Mouse (Mus musculus) neural tube, embryonic 15.5 days (tissue): ENCODE data around the gene Dync1i2. TPM values are rescaled to one million over a fixed set of nuclear protein-coding genes. Genes with fewer than 3 reads are reported as not detected.

Source experiments
- ATAC-seq: fragments of 200-750 bp; cut with Nextera tagmentation; 2 replicates; pipeline ENCODE4 v1.8.0; 2017; ENCODE audit warnings: mild to moderate bottlenecking, moderate TSS enrichment, moderate library complexity; ENCODE audit not compliant: low FRiP score
- H3K27ac ChIP-seq: fragments of 300-500 bp; sonication (generic); replicated peaks from 2 replicates; pipeline ENCODE4 v1.5.1; 2015; ENCODE audit warnings: mild to moderate bottlenecking, inconsistent platforms
- H3K27me3 ChIP-seq: fragments of 300-500 bp; sonication (generic); replicated peaks from 2 replicates; pipeline ENCODE4 v1.6.1; 2015; ENCODE audit warnings: inconsistent platforms
- H3K36me3 ChIP-seq: fragments of 300-500 bp; sonication (generic); 2 replicates; pipeline ENCODE4 v1.6.1; 2015; ENCODE audit warnings: inconsistent platforms
- H3K4me1 ChIP-seq: fragments of 300-500 bp; sonication (generic); 2 replicates; pipeline ENCODE4 v1.6.1; 2015; ENCODE audit warnings: inconsistent platforms
- H3K4me2 ChIP-seq: fragments of 300-500 bp; sonication (generic); 2 replicates; pipeline ENCODE4 v1.6.1; 2015; ENCODE audit warnings: inconsistent platforms, mild to moderate bottlenecking, moderate library complexity
- H3K4me3 ChIP-seq: fragments of 300-500 bp; sonication (generic); replicated peaks from 2 replicates; pipeline ENCODE4 v1.5.1; 2015; ENCODE audit warnings: mild to moderate bottlenecking, inconsistent platforms
- H3K9ac ChIP-seq: fragments of 300-500 bp; sonication (generic); replicated peaks from 2 replicates; pipeline ENCODE4 v1.6.1; 2015; ENCODE audit warnings: mild to moderate bottlenecking, inconsistent platforms
- H3K9me3 ChIP-seq: fragments of 300-500 bp; sonication (generic); replicated peaks from 2 replicates; pipeline ENCODE4 v1.6.1; 2016; ENCODE audit warnings: inconsistent platforms
- WGBS: fragments of 180-500 bp; shearing (Covaris S2); methylation state at CpG from one replicate; pipeline ENCODE4 v1.1.7; 2015; ENCODE audit warnings: mixed read lengths; 5-methylcytosine and 5-hydroxymethylcytosine counted together
- polyA plus RNA-seq: library from polyadenylated mRNA; unstranded; fragments of >200 nt; fragmentation: Nextera tagmentation; extraction: Ambion mirVana; gene quantifications from 2 replicates; pipeline ENCODE4 v1.2.1, GENCODE M21; 2015

Gene Dync1i2
- polyA plus RNA-seq, 1 experiment from 2014 or later = 163 TPM

GRCm38 (mm10) chr2:71244807-71245206 lies 33.3 kb downstream of the Dync1i2 start:
- 34% methylated on average over 7 of the region's 7 CpGs for WGBS
- Histone ChIP-seq H3K27me3 (no peaks in the 10 kb centered on the region), H3K9ac (no peak overlapping the region), H3K36me3 (peaks cover 19% of the 10 kb centered on the region), H3K4me1 (peaks cover 22% of the 10 kb centered on the region), H3K4me2 (no peak overlapping the region), H3K9me3 (no peaks in the 10 kb centered on the region), H3K27ac (peak overlapping the region; percentile 75), H3K4me3 (no peak overlapping the region)
- ATAC-seq = no peak

DNA sequence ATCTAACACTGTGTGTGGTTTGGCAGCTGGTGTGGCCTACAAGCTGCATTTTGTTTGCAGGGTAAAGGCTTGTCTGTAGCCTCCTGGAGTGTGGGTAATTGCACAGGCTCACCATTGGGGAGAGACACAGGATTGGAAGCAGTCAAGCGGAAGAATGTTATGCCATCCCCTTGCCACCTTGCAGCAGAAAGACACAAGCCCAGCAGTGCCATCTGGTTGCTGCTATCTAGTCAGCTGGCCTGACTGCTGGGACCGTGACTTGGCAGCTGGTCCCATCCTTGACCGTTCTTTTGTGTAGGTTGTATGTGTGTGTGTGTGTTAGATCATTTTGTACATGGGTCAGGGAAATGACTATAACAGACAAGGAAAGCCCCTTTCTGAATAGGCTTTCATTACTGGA lies 33.9 kb downstream of the Dync1i2 start:
- no peaks in the 10 kb centered on the region for H3K9me3 ChIP-seq
- ATAC-seq = peak; percentile 83

GRCm38 (mm10) chr2:71246096-71246495 lies 34.6 kb downstream of the Dync1i2 start:
- Histone ChIP-seq H3K4me3 (no peak overlapping the region), H3K27me3 (no peaks in the 10 kb centered on the region), H3K4me2 (no peak overlapping the region), H3K4me1 (peaks cover 22% of the 10 kb centered on the region), H3K9me3 (no peaks in the 10 kb centered on the region), H3K36me3 (peaks cover 32% of the 10 kb centered on the region), H3K27ac (no peak overlapping the region), H3K9ac (no peak overlapping the region)
- 62% methylated on average over 5 of the region's 5 CpGs for WGBS
- no peak for ATAC-seq

More for the DNA sequence above, 33.9 kb downstream of the Dync1i2 start:
- 28% methylated on average over 3 of the region's 3 CpGs for WGBS
- Histone ChIP-seq H3K36me3 (peaks cover 25% of the 10 kb centered on the region), H3K4me1 (peaks cover 22% of the 10 kb centered on the region), H3K4me3 (no peak overlapping the region), H3K27me3 (no peaks in the 10 kb centered on the region), H3K9ac (no peak overlapping the region), H3K27ac (peak overlapping the region; percentile 75), H3K4me2 (no peak overlapping the region)

GRCm38 (mm10) chr2:71248071-71248470 lies 36.6 kb downstream of the Dync1i2 start:
- H3K4me1 ChIP-seq = peaks cover 21% of the 10 kb centered on the region
- H3K9me3 ChIP-seq = no peaks in the 10 kb centered on the region
- ATAC-seq = no peak
- H3K27me3 ChIP-seq = no peaks in the 10 kb centered on the region
- no peak overlapping the region for H3K27ac ChIP-seq
- no peak overlapping the region for H3K4me3 ChIP-seq
- WGBS = 89% methylated on average over 3 of the region's 3 CpGs
- H3K9ac ChIP-seq = no peak overlapping the region
- H3K36me3 ChIP-seq = peaks cover 43% of the 10 kb centered on the region
- H3K4me2 ChIP-seq = no peak overlapping the region

- Histone ChIP-seq H3K36me3 (peaks cover 58% of the 10 kb centered on the region), H3K27me3 (no peaks in the 10 kb centered on the region), H3K9me3 (no peaks in the 10 kb centered on the region), H3K4me1 (peaks cover 5% of the 10 kb centered on the region; the same call in 1 of the 2 replicates), H3K27ac (no peak overlapping the region), H3K4me2 (no peak overlapping the region), H3K9ac (no peak overlapping the region), H3K4me3 (no peak overlapping the region)
- ATAC-seq = no peak
- WGBS = 83% methylated on average over 5 of the region's 5 CpGs
Observed at GRCm38 (mm10) chr2:71250841-71251240, 39.3 kb downstream of the Dync1i2 start.

DNA sequence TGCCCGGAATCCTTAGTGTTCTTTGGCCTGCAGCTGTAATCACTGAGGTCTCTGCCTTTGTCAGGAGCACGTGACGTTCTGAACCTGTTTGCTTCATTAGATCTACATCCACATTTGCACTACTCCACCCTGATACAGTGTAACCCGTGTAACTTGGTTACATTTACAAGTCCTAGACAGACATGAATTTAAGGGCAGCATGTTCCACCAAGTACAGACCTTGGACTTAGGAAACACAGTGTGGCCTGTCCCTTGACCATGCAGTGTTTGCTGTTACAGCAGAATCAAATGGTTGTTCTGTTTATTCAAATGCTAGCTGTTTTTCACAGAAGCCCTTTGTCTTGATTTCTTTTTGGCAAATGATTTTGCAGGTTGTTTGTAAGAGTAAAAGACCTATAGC lies 43.3 kb downstream of the Dync1i2 start:
- no peaks in the 10 kb centered on the region for H3K4me1 ChIP-seq
- H3K9me3 ChIP-seq = no peaks in the 10 kb centered on the region
- no peak overlapping the region for H3K4me2 ChIP-seq
- H3K36me3 ChIP-seq = peaks cover 73% of the 10 kb centered on the region
- WGBS = 87% methylated on average over 4 of the region's 4 CpGs
- no peak overlapping the region for H3K27ac ChIP-seq
- ATAC-seq = no peak
- no peak overlapping the region for H3K4me3 ChIP-seq
- no peak overlapping the region for H3K9ac ChIP-seq
- H3K27me3 ChIP-seq = no peaks in the 10 kb centered on the region

DNA sequence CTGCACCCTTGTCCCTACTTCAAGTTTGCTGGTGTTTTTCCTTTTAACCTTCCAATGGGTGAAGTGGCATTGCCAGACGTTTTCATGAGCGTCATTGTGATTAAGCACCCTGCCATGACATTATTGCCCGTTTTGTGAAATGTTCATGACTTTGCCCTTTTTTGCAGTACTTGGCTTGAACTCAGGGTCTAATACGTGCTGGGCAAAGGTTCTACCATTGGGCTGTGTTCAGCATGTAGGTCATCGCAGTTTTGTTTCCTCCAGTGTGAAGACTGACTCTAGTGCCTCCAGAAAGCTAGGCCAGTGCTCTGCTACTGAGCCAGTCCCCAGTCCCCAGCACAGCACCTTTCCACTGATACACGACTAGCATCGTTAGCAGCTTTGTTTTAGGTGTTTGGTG lies 45.1 kb downstream of the Dync1i2 start:
- Histone ChIP-seq H3K36me3 (peaks cover 71% of the 10 kb centered on the region), H3K27me3 (no peaks in the 10 kb centered on the region), H3K9me3 (no peaks in the 10 kb centered on the region), H3K4me3 (no peak overlapping the region), H3K4me2 (no peak overlapping the region), H3K4me1 (no peaks in the 10 kb centered on the region), H3K27ac (no peak overlapping the region), H3K9ac (no peak overlapping the region)
- 84% methylated on average over 7 of the region's 7 CpGs for WGBS
- no peak for ATAC-seq

DNA sequence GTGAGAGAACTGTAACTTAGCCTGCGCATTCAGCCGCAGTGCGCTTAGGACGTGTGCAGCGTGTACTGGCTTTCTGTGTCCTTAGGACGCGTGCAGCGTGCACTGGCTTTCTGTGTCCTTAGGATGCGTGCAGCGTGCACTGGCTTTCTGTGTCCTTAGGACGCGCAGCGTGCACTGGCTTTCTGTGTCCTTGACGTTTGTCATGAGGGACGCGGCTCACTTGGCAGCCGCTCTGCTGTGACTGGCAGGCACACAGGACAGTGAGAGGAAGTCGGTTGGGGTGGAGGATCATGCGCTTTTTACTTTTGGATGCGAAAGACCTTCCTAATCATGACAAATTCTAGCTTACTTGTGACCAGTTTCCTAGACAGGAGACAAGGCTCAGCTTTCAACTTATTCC lies 53.1 kb downstream of the Dync1i2 start:
- Histone ChIP-seq H3K4me2 (no peak overlapping the region), H3K9me3 (no peaks in the 10 kb centered on the region), H3K4me1 (no peaks in the 10 kb centered on the region), H3K4me3 (no peak overlapping the region), H3K27ac (no peak overlapping the region), H3K27me3 (no peaks in the 10 kb centered on the region), H3K36me3 (peaks cover 58% of the 10 kb centered on the region), H3K9ac (no peak overlapping the region)
- 92% methylated on average over 20 of the region's 20 CpGs for WGBS
- ATAC-seq = no peak

- Histone ChIP-seq H3K9ac (no peak overlapping the region), H3K4me3 (no peak overlapping the region), H3K9me3 (no peaks in the 10 kb centered on the region), H3K4me1 (no peaks in the 10 kb centered on the region), H3K36me3 (peaks cover 36% of the 10 kb centered on the region), H3K27ac (no peak overlapping the region), H3K27me3 (no peaks in the 10 kb centered on the region), H3K4me2 (no peak overlapping the region)
- no peak for ATAC-seq
- 95% methylated on average over 8 of the region's 8 CpGs for WGBS
Observed at GRCm38 (mm10) chr2:71268691-71269090, 57.2 kb downstream of the Dync1i2 start.

DNA sequence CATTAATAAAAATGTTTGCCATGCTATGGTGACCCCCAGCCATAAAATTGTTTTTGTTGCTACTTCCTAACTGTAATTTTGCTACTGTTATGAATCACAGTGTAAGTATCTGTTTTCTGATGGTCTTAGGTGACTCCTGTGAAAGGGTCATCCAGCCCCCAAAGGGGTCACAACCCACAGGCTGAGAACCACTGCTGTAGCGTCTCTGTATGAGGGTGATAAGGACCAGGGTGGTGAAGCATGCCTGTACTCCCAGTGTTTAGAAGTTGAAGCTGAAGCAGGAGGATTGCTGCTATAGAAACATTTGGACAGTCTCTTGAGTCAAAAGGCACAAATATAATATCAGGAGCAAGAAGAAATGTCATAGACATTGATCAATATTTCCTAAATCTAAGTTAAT lies 57.8 kb downstream of the Dync1i2 start:
- no peaks in the 10 kb centered on the region for H3K9me3 ChIP-seq
- H3K27me3 ChIP-seq = no peaks in the 10 kb centered on the region
- no peak overlapping the region for H3K9ac ChIP-seq
- 59% methylated on average over 1 of the region's 1 CpGs for WGBS
- no peak for ATAC-seq
- H3K4me3 ChIP-seq = no peak overlapping the region
- no peak overlapping the region for H3K4me2 ChIP-seq
- no peak overlapping the region for H3K27ac ChIP-seq
- no peaks in the 10 kb centered on the region for H3K4me1 ChIP-seq
- peaks cover 38% of the 10 kb centered on the region for H3K36me3 ChIP-seq

- Histone ChIP-seq H3K4me2 (no peak overlapping the region), H3K27me3 (no peaks in the 10 kb centered on the region)
Observed at GRCm38 (mm10) chr2:71270085-71270484, 58.6 kb downstream of the Dync1i2 start.

GRCm38 (mm10) chr2:71273955-71274679 lies 62.6 kb downstream of the Dync1i2 start:
- no peak overlapping the region for H3K4me2 ChIP-seq
- no peak overlapping the region for H3K9ac ChIP-seq
- H3K27ac ChIP-seq = no peak overlapping the region
- H3K4me3 ChIP-seq = no peak overlapping the region
- no peaks in the 10 kb centered on the region for H3K27me3 ChIP-seq
- H3K36me3 ChIP-seq = peaks cover 41% of the 10 kb centered on the region
- WGBS = 73% methylated on average over 23 of the region's 23 CpGs
- H3K9me3 ChIP-seq = no peaks in the 10 kb centered on the region
- ATAC-seq = no peak
- H3K4me1 ChIP-seq = peaks cover 4% of the 10 kb centered on the region; the same call in 1 of the 2 replicates

More at GRCm38 (mm10) chr2:71270085-71270484, 58.6 kb downstream of the Dync1i2 start:
- H3K9ac ChIP-seq = no peak overlapping the region
- peaks cover 35% of the 10 kb centered on the region for H3K36me3 ChIP-seq
- ATAC-seq = no peak
- H3K4me3 ChIP-seq = no peak overlapping the region
- WGBS = 73% methylated on average over 4 of the region's 4 CpGs
- no peaks in the 10 kb centered on the region for H3K9me3 ChIP-seq
- no peak overlapping the region for H3K27ac ChIP-seq
- no peaks in the 10 kb centered on the region for H3K4me1 ChIP-seq
